Mouse (Mus musculus): ENCODE data around the gene Gnpnat1. TPM values are rescaled to one million over a fixed set of nuclear protein-coding genes. Genes with fewer than 3 reads are reported as not detected.

Gene Gnpnat1
- polyA plus RNA-seq, 1 experiment: 16.2 TPM

DNA sequence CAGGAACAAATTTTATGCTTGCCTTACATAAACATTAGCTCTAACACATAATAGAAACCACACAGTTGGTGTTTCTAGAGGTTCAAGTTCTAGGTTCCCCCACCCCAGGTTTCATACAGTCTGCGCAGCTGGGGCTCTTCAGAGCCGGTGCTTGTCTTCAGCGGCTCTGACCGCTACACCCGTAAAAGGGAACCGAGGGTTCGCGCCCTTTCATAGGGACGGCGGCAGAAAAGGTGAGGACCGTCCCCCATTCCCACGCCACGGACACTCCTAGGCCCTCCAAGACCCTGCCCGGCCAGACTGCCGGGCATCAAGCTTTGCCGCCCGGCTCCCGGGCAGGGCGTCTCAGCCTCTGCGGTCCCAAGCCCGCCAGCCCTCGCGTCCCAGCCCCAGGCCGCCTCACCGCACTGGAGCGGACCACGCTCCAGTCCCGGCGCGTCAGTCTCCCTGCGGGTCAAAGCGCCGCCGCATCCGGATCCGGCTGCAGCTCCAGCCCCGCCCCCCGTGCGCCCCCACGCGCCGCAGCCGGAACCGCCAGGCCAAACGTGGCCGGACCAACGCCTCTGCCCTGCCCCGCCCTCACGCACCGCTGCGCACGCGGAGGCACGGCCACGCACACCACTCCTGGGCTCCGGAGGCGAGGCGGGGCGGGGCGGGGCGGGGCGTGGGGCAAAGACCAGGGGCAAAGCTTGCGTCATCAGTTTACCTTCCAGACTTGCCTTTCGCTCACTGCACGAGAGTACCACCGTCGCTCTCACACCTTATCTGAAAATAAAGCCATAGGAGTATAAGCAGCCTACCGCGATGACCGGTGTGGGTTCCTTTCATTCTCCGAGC is 16.1 kb downstream of the Gnpnat1 start:
- H3K27ac ChIP-seq (ENCODE audit: control insufficient read depth, insufficient read depth, low read depth, low read length, poor library complexity): peak overlapping the region; percentile 77
- no peak for TF ChIP-seq CTCF (IDR thresholded peaks at IDR 0.05; ENCODE audit: control insufficient read depth, insufficient read depth, low read length)
- peak; percentile 52; the same call in 1 of the 2 replicates for TF ChIP-seq POLR2A (IDR thresholded peaks at IDR 0.05; ENCODE audit: borderline replicate concordance, control insufficient read depth, low read depth, low read length)
- under 1% methylated on average over 70 of the region's 71 CpGs for WGBS
- no peaks in the 10 kb centered on the region for H3K4me1 ChIP-seq (ENCODE audit: control insufficient read depth, insufficient read depth, low read length)
- H3K4me3 ChIP-seq (replicated peaks; ENCODE audit: control insufficient read depth, low read depth, low read length): peak overlapping the region; percentile 72

DNA sequence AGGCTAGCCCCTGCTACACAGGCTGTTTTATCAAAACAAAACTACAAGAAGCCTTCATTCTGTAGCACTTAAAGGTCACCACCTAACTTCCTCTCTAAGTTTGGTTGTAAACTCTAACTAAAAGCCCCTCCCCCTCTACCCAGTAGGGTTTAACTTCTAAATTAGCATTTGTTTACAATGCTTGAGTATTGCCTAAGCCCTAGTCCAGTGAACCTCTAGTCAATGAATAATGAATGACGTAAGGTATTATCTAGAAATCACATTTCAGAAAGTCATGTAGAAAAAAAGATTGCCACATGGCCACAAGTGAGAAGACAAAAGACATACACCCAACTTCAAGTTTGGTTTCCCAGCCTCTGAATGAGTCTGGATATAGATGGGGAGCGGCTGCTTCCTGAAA is 17.2 kb downstream of the Gnpnat1 start:
- Histone ChIP-seq H3K27ac (ENCODE audit: control insufficient read depth, insufficient read depth, low read depth, low read length, poor library complexity) (no peak overlapping the region), H3K4me3 (replicated peaks; ENCODE audit: control insufficient read depth, low read depth, low read length) (no peak overlapping the region)

DNA sequence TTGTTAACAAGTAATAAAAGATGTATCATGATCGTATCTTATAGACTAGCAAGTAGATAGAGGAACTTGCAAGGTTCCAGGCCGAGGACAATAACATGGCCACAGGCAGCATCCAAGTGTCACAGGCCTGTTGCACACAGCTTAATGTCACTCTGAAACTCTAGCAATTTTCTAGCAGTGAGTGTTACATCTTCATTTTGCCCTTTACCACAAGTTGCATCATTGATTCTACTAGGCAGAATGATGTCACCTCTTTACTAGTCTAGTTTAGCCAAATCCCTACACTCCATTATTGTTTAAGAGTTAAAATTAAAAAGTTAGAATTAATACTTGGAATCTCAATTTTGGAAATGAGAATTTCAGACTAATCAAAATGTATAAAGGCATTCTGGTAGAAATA is 19.1 kb downstream of the Gnpnat1 start:
- no peak overlapping the region for H3K27ac ChIP-seq (ENCODE audit: control insufficient read depth, insufficient read depth, low read depth, low read length, poor library complexity)
- 60% methylated on average over 2 of the region's 2 CpGs for WGBS
- no peak for TF ChIP-seq CTCF (IDR thresholded peaks at IDR 0.05; ENCODE audit: control insufficient read depth, insufficient read depth, low read length)
- no peak for TF ChIP-seq POLR2A (IDR thresholded peaks at IDR 0.05; ENCODE audit: borderline replicate concordance, control insufficient read depth, low read depth, low read length)
- no peaks in the 10 kb centered on the region for H3K4me1 ChIP-seq (ENCODE audit: control insufficient read depth, insufficient read depth, low read length)
- H3K4me3 ChIP-seq (replicated peaks; ENCODE audit: control insufficient read depth, low read depth, low read length): no peak overlapping the region

More for the DNA sequence above, 17.2 kb downstream of the Gnpnat1 start:
- TF ChIP-seq POLR2A (IDR thresholded peaks at IDR 0.05; ENCODE audit: borderline replicate concordance, control insufficient read depth, low read depth, low read length) (no peak), CTCF (IDR thresholded peaks at IDR 0.05; ENCODE audit: control insufficient read depth, insufficient read depth, low read length) (no peak)
- WGBS: 13% methylated on average over 2 of the region's 2 CpGs
- H3K4me1 ChIP-seq (ENCODE audit: control insufficient read depth, insufficient read depth, low read length): no peaks in the 10 kb centered on the region

DNA sequence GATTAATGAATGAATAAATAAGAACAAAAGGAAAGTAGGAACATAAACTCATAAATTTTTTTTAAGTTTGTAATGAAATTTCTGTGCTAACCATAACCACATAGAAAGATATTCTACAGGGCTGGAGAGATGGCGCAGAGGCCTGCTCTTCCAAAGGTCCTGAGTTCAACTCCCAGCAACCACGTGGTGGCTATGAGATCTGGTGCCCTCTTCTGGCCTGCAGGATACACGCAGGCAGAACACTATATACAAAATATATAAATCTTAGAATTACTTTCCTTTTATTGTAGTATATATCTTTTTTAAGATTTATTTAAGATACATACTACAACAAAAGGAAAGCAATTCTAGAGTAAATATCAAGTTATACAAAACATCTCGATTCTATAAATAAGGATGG is 21.8 kb downstream of the Gnpnat1 start:
- Histone ChIP-seq H3K4me3 (replicated peaks; ENCODE audit: control insufficient read depth, low read depth, low read length) (no peak overlapping the region), H3K27ac (ENCODE audit: control insufficient read depth, insufficient read depth, low read depth, low read length, poor library complexity) (no peak overlapping the region), H3K4me1 (ENCODE audit: control insufficient read depth, insufficient read depth, low read length) (no peaks in the 10 kb centered on the region)
- WGBS: 73% methylated on average over 4 of the region's 4 CpGs
- TF ChIP-seq POLR2A (IDR thresholded peaks at IDR 0.05; ENCODE audit: borderline replicate concordance, control insufficient read depth, low read depth, low read length) (no peak), CTCF (IDR thresholded peaks at IDR 0.05; ENCODE audit: control insufficient read depth, insufficient read depth, low read length) (peak; percentile 45)

DNA sequence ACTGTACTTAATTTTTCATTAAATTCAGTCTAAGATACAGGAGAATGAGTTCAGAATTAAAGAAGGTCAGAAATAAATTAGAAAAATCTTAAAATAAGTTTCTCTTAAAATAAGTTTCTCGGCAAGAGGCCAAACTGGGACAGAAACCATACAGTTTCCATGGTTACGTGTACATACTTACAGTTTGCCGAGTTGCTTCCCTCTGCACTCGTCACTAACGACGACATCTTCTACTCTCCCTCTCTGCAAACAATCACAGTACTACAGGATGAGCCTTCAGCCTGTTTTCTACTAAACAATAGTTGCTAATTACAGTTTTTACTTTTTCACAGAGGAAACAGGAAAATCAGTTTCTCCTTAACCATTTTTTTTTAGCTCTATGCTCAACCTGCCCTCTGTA is 24.0 kb downstream of the Gnpnat1 start:
- H3K4me1 ChIP-seq (ENCODE audit: control insufficient read depth, insufficient read depth, low read length): no peaks in the 10 kb centered on the region
- H3K27ac ChIP-seq (ENCODE audit: control insufficient read depth, insufficient read depth, low read depth, low read length, poor library complexity): no peak overlapping the region
- 87% methylated on average over 6 of the region's 6 CpGs for WGBS
- no peak overlapping the region for H3K4me3 ChIP-seq (replicated peaks; ENCODE audit: control insufficient read depth, low read depth, low read length)
- TF ChIP-seq POLR2A (IDR thresholded peaks at IDR 0.05; ENCODE audit: borderline replicate concordance, control insufficient read depth, low read depth, low read length): no peak
- no peak for TF ChIP-seq CTCF (IDR thresholded peaks at IDR 0.05; ENCODE audit: control insufficient read depth, insufficient read depth, low read length)

DNA sequence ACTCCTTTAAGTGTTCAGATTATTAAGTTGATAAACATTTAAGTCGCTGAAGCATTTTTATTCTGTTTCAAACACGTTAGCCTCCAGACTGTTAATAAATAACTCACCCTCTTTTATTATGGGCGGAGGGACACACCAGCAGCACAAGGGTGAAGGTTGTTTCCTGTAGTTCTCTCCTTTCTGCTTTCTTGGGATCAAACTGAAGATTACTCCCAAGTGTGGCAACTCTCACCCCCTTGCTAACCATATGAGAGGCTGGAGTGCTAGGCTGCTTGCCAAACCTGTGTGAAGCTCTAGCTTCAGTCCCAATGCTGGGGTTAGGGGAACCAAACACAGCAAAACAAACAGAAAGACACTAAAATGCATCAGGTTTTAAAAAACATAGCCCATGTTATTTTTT is 25.9 kb downstream of the Gnpnat1 start:
- no peak overlapping the region for H3K4me3 ChIP-seq (replicated peaks; ENCODE audit: control insufficient read depth, low read depth, low read length)
- TF ChIP-seq CTCF (IDR thresholded peaks at IDR 0.05; ENCODE audit: control insufficient read depth, insufficient read depth, low read length) (no peak), POLR2A (IDR thresholded peaks at IDR 0.05; ENCODE audit: borderline replicate concordance, control insufficient read depth, low read depth, low read length) (no peak)
- no peak overlapping the region for H3K27ac ChIP-seq (ENCODE audit: control insufficient read depth, insufficient read depth, low read depth, low read length, poor library complexity)
- no peaks in the 10 kb centered on the region for H3K4me1 ChIP-seq (ENCODE audit: control insufficient read depth, insufficient read depth, low read length)
- WGBS: 88% methylated on average over 3 of the region's 3 CpGs

DNA sequence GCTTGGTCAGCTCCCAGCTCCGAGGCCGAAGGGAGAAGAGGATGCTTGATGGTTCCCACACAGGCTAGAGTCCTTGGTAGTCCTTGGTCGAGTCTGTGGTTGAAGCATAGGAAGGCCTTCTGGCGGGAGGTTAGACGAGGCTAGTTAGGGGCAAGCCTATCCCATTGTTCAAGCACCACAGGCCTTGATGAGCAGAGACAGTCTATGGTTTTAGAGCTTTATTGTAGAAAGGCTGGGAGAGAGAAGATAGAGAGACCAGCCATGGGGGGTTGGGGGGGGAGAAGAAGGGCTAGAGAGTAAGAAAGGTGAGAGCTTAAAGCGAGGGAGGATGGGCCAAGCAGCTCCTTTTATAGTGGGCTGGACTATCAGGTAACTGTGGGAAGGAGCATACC is 39.5 kb downstream of the Gnpnat1 start:
- Histone ChIP-seq H3K27ac (ENCODE audit: control insufficient read depth, insufficient read depth, low read depth, low read length, poor library complexity) (no peak overlapping the region), H3K4me3 (replicated peaks; ENCODE audit: control insufficient read depth, low read depth, low read length) (no peak overlapping the region), H3K4me1 (ENCODE audit: control insufficient read depth, insufficient read depth, low read length) (no peaks in the 10 kb centered on the region)
- 87% methylated on average over 6 of the region's 6 CpGs for WGBS
- TF ChIP-seq CTCF (IDR thresholded peaks at IDR 0.05; ENCODE audit: control insufficient read depth, insufficient read depth, low read length): no peak
- no peak for TF ChIP-seq POLR2A (IDR thresholded peaks at IDR 0.05; ENCODE audit: borderline replicate concordance, control insufficient read depth, low read depth, low read length)

DNA sequence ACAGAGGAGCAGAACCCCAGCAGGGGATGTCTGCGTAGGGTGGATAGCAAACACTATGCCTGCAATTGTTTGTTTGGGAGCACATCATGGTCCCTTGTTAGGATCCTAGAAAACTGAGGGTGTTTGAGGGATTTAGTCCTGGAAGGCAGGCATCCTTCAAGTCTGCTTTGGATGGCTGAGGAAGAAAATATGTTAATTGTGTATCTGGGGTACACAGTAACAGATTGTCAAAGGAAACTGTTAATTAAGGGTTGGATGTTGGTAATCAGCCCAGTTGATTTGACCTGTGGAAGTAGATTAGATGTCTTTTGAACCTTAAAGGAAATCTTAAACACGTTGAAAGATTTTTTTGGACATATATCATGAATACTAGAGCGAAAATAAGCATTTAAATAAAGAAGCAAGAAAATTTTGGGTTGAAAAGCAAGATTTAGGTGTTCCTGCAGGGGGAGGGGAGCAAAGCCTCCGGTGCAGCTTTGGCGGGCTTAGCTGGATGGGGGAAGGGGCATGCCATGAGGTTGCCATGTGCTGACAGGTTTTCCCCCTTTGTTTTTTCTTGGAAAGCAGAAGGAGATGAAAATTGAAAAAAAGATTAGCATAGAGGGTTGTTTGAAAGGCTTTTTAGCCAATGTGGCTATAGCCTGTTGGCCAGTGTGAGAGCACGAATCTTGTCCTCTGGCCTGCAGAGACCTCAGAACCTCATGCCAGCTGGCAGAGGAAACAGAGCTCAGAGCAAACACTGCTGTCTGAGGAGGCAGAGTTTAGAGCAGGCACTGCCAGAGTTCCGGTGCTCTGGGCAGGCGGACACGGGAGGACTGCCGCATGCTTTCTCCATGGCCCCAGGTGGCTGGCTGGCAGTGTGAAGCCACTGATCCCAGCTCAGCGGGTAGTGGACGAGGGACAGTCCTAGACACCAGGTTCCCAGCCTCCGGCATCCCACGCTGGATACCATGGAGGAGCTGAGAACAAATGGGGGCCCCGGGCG is 40.2 kb downstream of the Gnpnat1 start:
- Histone ChIP-seq H3K27ac (ENCODE audit: control insufficient read depth, insufficient read depth, low read depth, low read length, poor library complexity) (no peak overlapping the region), H3K4me1 (ENCODE audit: control insufficient read depth, insufficient read depth, low read length) (no peaks in the 10 kb centered on the region), H3K4me3 (replicated peaks; ENCODE audit: control insufficient read depth, low read depth, low read length) (no peak overlapping the region)
- 90% methylated on average over 16 of the region's 16 CpGs for WGBS
- TF ChIP-seq CTCF (IDR thresholded peaks at IDR 0.05; ENCODE audit: control insufficient read depth, insufficient read depth, low read length) (no peak), POLR2A (IDR thresholded peaks at IDR 0.05; ENCODE audit: borderline replicate concordance, control insufficient read depth, low read depth, low read length) (no peak)

All from bone marrow, adult 2 months (tissue).